Mouse (Mus musculus) megakaryocyte, embryonic 14.5 days (primary cell): ENCODE measurements around the gene Shank3.

ENCODE experiments used
- FLI1 ChIP-seq: IDR thresholded peaks from 2 replicates; pipeline ENCODE4 v1.6.1; 2012; ENCODE audit warnings: low read length, inconsistent platforms, mixed read lengths
- GATA1 ChIP-seq: IDR thresholded peaks from 3 replicates; pipeline ENCODE4 v1.6.1; 2012; ENCODE audit warnings: mixed read lengths, low read length, inconsistent platforms, borderline replicate concordance

DNA sequence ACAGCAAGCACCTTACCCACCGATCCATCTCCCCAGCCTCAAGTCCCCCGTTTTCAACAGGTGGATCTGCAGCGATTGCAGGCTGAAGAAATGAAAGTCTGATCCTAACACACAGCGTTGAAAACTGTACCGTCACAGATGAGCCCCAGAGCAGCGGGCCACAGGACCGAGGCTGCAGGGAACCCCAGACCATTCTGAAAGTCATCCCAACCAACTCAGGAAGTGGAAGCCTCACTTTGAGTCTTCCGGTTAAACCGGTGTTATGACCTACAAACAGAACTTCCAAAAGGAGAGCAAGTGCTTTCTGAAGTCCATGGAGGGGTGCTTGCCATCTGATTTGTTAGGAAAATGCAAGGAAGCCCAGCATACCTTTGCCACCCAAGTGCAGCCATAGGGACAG lies 108.5 kb downstream of the Shank3 start:
- TF ChIP-seq GATA1, result no peak
- TF ChIP-seq FLI1, result no peak
